Mouse (Mus musculus) embryonic fibroblast, embryonic 13.5 days (primary cell): ENCODE measurements at regions not wholly inside any gene's neighbourhood (a gene's known extent, or its start where the extent isn't known, plus 50 kb on each side); places are given as distances from the start of the nearest gene placed in this dataset.

Experiments used
- CTCF ChIP-seq: IDR thresholded peaks from 2 replicates; pipeline ENCODE4 v1.5.1; 2011; ENCODE audit warnings: mild to moderate bottlenecking, control low read depth, low read length, moderate library complexity, borderline replicate concordance; ENCODE audit not compliant: insufficient read depth
- POLR2A ChIP-seq: IDR thresholded peaks from 2 replicates; pipeline ENCODE4 v1.6.1; 2011; ENCODE audit warnings: low read depth, mild to moderate bottlenecking, control low read depth, low read length, moderate library complexity

DNA sequence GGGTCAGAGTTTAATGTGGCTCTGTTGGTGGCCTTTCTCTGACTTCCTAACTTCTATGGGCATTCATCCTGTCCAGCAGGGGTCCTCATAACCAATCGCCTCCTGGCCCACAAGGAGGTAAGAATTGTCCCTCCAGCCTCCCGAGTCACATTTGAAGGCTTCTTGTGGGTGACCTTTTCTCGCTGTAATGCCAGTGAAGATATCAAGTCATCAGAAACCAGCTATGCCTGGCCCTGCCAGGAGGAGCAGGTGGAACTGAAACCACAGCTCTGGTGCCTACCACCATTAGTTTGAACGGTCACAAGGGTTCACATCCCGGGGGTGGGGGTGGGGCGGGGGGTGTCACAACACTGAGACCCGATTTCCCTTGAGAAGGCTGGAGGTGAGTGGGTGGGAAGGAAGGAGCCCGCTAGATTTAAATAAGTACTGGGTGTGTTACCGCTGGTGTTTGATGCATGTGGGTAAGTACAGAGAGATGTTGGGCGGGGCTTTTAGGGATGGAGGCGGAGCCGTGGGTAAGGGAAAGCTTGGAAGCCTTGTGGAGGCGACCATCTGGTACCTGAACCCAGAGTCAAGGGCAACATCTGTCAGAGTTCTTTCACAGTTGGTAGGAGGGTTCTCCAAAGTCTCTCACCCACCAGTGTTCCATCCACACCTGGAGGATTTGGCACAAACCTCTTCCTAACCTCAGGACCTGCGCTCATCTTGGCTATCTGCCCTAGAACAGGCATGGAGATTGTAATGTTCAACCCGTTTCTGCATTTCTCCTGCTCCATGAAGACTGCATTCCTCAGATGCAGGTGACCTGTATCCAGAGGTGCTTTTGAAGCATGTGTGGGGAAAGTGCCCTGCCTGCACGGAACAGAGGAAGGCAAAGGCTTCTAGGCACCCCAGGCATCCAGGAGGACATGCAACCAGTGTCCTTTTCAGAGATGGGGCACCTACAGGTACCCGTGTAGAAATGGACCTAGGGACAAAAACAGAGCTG is 128.2 kb downstream of the Cd24a start:
- TF ChIP-seq CTCF (no peak), POLR2A (no peak)
